Mouse (Mus musculus): Measurements from ENCODE around the gene Pgf.

Pgf gene

GRCm38 (mm10) chr12:85177740-85178239, at the start of gene Pgf:
Gene Pgf (minus strand): TSS chr12:85177790.
- no peak for DNase-seq (ENCODE audit: low spot score in 2 of 2)

- DNase-seq (ENCODE audit: low spot score in 2 of 2), result no peak
Observed at GRCm38 (mm10) chr12:85227227-85227626, 49.6 kb upstream of the Pgf start.

GRCm38 (mm10) chr12:85219905-85220290, 42.3 kb upstream of the Pgf start:
- DNase-seq (ENCODE audit: low spot score in 2 of 2), result no peak

- peak; percentile 98 to 99 for DNase-seq (ENCODE audit: low spot score in 2 of 2)
Observed at GRCm38 (mm10) chr12:85219236-85219904, 41.8 kb upstream of the Pgf start, which contains the start of gene Eif2b2. Gene Eif2b2 (plus strand): TSS chr12:85219481.

- DNase-seq (ENCODE audit: low spot score in 2 of 2), result no peak
Observed at GRCm38 (mm10) chr12:85217733-85218310, 40.2 kb upstream of the Pgf start.

- DNase-seq (ENCODE audit: low spot score in 2 of 2), result no peak
Observed at GRCm38 (mm10) chr12:85215031-85215430, 37.4 kb upstream of the Pgf start.

- DNase-seq (ENCODE audit: low spot score in 2 of 2), result no peak
Observed at GRCm38 (mm10) chr12:85208687-85209199, 31.2 kb upstream of the Pgf start.

- DNase-seq (ENCODE audit: low spot score in 2 of 2), result no peak
Observed at GRCm38 (mm10) chr12:85205425-85205824, 27.8 kb upstream of the Pgf start.

GRCm38 (mm10) chr12:85204105-85204504, 26.5 kb upstream of the Pgf start:
- no peak for DNase-seq (ENCODE audit: low spot score in 2 of 2)

- no peak for DNase-seq (ENCODE audit: low spot score in 2 of 2)
Observed at GRCm38 (mm10) chr12:85203699-85204098, 26.1 kb upstream of the Pgf start.

- DNase-seq (ENCODE audit: low spot score in 2 of 2), result no peak
Observed at GRCm38 (mm10) chr12:85202191-85202590, 24.6 kb upstream of the Pgf start.

- no peak for DNase-seq (ENCODE audit: low spot score in 2 of 2)
Observed at GRCm38 (mm10) chr12:85201830-85202147, 24.2 kb upstream of the Pgf start.

GRCm38 (mm10) chr12:85200929-85201829, 23.6 kb upstream of the Pgf start:
- DNase-seq (ENCODE audit: low spot score in 2 of 2), result no peak

- DNase-seq (ENCODE audit: low spot score in 2 of 2), result no peak
Observed at GRCm38 (mm10) chr12:85199954-85200353, 22.4 kb upstream of the Pgf start.

- no peak for DNase-seq (ENCODE audit: low spot score in 2 of 2)
Observed at GRCm38 (mm10) chr12:85197936-85198335, 20.3 kb upstream of the Pgf start.

GRCm38 (mm10) chr12:85197371-85197770, 19.8 kb upstream of the Pgf start:
- no peak for DNase-seq (ENCODE audit: low spot score in 2 of 2)

GRCm38 (mm10) chr12:85196191-85196590, 18.6 kb upstream of the Pgf start:
- DNase-seq (ENCODE audit: low spot score in 2 of 2), result no peak

- DNase-seq (ENCODE audit: low spot score in 2 of 2), result no peak
Observed at GRCm38 (mm10) chr12:85195086-85195485, 17.5 kb upstream of the Pgf start.

GRCm38 (mm10) chr12:85194623-85195018, 17.0 kb upstream of the Pgf start:
- DNase-seq (ENCODE audit: low spot score in 2 of 2), result peak in 1 of 2 experiments; percentile 35

- no peak for DNase-seq (ENCODE audit: low spot score in 2 of 2)
Observed at GRCm38 (mm10) chr12:85193923-85194622, 16.5 kb upstream of the Pgf start.

GRCm38 (mm10) chr12:85193146-85193545, 15.6 kb upstream of the Pgf start:
- DNase-seq (ENCODE audit: low spot score in 2 of 2), result no peak
